Mouse (Mus musculus) ES-E14 (cell line): ENCODE measurements around the gene Gm29797. TPM values are rescaled to one million over a fixed set of nuclear protein-coding genes. Genes with fewer than 3 reads are reported as not detected.
A peak's percentile ranks its signal among the peaks of the same experiment; 100 is the strongest.

Experiments
- DNase-seq: peaks from one replicate; pipeline ENCODE4 v3.0.0-alpha.2; 2013; ENCODE audit warnings: low read depth, low spot score
- H3K27ac ChIP-seq: 2 replicates; pipeline ENCODE4 v1.5.1; 2012; ENCODE audit warnings: low read depth, mild to moderate bottlenecking, low read length, moderate library complexity, mixed read lengths; ENCODE audit not compliant: poor library complexity, insufficient read depth, severe bottlenecking
- H3K36me3 ChIP-seq: 2 replicates; pipeline ENCODE4 v1.6.1; 2012; ENCODE audit warnings: mild to moderate bottlenecking, low read length, moderate library complexity, mixed read lengths; ENCODE audit not compliant: control insufficient read depth, poor library complexity, insufficient read depth, severe bottlenecking
- H3K4me1 ChIP-seq, 2 experiments: fragments of 150-350 bp in 1 of 2; sonication (generic) in 1 of 2; 2 replicates each; pipeline ENCODE4 v1.6.1; 2012; ENCODE audit warnings: low read length in 2 of 2, mild to moderate bottlenecking in 1 of 2, mixed read lengths in 1 of 2; ENCODE audit not compliant: control insufficient read depth in 2 of 2, insufficient read depth in 2 of 2, poor library complexity in 1 of 2
- H3K4me3 ChIP-seq, 2 experiments: fragments of 150-350 bp in 1 of 2; sonication (generic) in 1 of 2; 2 replicates each; pipeline ENCODE4 v1.5.1; 2012; ENCODE audit warnings: low read length in 2 of 2, low read depth in 1 of 2, mild to moderate bottlenecking in 1 of 2, mixed read lengths in 1 of 2; ENCODE audit not compliant: insufficient read depth in 1 of 2, poor library complexity in 1 of 2, severe bottlenecking in 1 of 2
- H3K9ac ChIP-seq: 2 replicates; pipeline ENCODE4 v1.6.1; 2012; ENCODE audit warnings: low read depth, mild to moderate bottlenecking, low read length, mixed read lengths; ENCODE audit not compliant: poor library complexity, insufficient read depth, severe bottlenecking
- H3K9me3 ChIP-seq: fragments of 150-350 bp; sonication (generic); 2 replicates; pipeline ENCODE4 v1.6.1; 2012; ENCODE audit warnings: low read depth, mild to moderate bottlenecking, low read length; ENCODE audit not compliant: control insufficient read depth, insufficient read depth
- CHD2 ChIP-seq: IDR thresholded peaks from 2 replicates; pipeline ENCODE4 v1.6.1; 2014; ENCODE audit warnings: mild to moderate bottlenecking, low read depth, low read length, inconsistent platforms
- HCFC1 ChIP-seq: IDR thresholded peaks from 2 replicates; pipeline ENCODE4 v1.6.1; 2012; ENCODE audit warnings: low read length, inconsistent platforms, borderline replicate concordance; ENCODE audit not compliant: insufficient read depth
- MAFK ChIP-seq: IDR thresholded peaks from 2 replicates; pipeline ENCODE4 v1.6.1; 2014; ENCODE audit warnings: mild to moderate bottlenecking, low read depth, low read length, inconsistent platforms; ENCODE audit not compliant: insufficient read depth
- ZC3H11A ChIP-seq: IDR thresholded peaks from 2 replicates; pipeline ENCODE4 v1.6.1; 2012; ENCODE audit warnings: low read depth, mild to moderate bottlenecking, inconsistent platforms, low read length, borderline replicate concordance
- ZNF384 ChIP-seq: IDR thresholded peaks from 2 replicates; pipeline ENCODE4 v1.6.1; 2012; ENCODE audit warnings: low read depth, low read length, inconsistent platforms
- in situ Hi-C, 2 experiments: fragments of 600-800 bp; cut with MboI; formaldehyde crosslinking; loops; one replicate each; pipeline ENCODE4 v1.15.1; 2025; ENCODE audit warnings: low sequenced_read_pairs in 2 of 2, inconsistent platforms in 1 of 2; ENCODE audit not compliant: unreplicated experiment in 2 of 2
- total RNA-seq: library from RNA; depleted of rRNA; stranded (reverse); fragments of 300-350 nt; gene quantifications from 2 replicates; pipeline ENCODE4 v1.2.3, GENCODE M21; 2012

The Gm29797 gene
- total RNA-seq, 1 experiment: 1.8 TPM

GRCm38 (mm10) chr2:181635865-181636264 lies 21.0 kb upstream of the Gm29797 start:
- Histone ChIP-seq H3K36me3 (peaks cover 32% of the 10 kb centered on the region), H3K4me3 (no peak overlapping the region), H3K4me1 (no peaks in the 10 kb centered on the region), H3K27ac (no peak overlapping the region), H3K9ac (no peak overlapping the region), H3K9me3 (no peaks in the 10 kb centered on the region)
- TF ChIP-seq HCFC1 (no peak), ZNF384 (no peak), CHD2 (no peak), MAFK (no peak)
- in situ Hi-C loops: no loop called here
- DNase-seq: no peak

GRCm38 (mm10) chr2:181644361-181644760 lies 12.5 kb upstream of the Gm29797 start:
- Histone ChIP-seq H3K27ac (no peak overlapping the region), H3K9me3 (no peaks in the 10 kb centered on the region), H3K9ac (no peak overlapping the region), H3K36me3 (peaks cover 28% of the 10 kb centered on the region), H3K4me3 (no peak overlapping the region), H3K4me1 (no peaks in the 10 kb centered on the region)
- in situ Hi-C loops: no loop called here
- no peak for DNase-seq
- TF ChIP-seq MAFK (no peak), ZC3H11A (peak; percentile 29; the same call in 1 of the 2 replicates)

GRCm38 (mm10) chr2:181645666-181646065 lies 11.2 kb upstream of the Gm29797 start:
- in situ Hi-C loops: no loop called here
- Histone ChIP-seq H3K9ac (no peak overlapping the region), H3K9me3 (no peaks in the 10 kb centered on the region), H3K4me3 (no peak overlapping the region), H3K4me1 (no peaks in the 10 kb centered on the region), H3K36me3 (peaks cover 35% of the 10 kb centered on the region), H3K27ac (no peak overlapping the region)
- no peak for DNase-seq
- TF ChIP-seq HCFC1 (no peak), CHD2 (no peak), MAFK (no peak), ZNF384 (no peak)

GRCm38 (mm10) chr2:181646626-181647472 lies 10.0 kb upstream of the Gm29797 start:
- no peak for TF ChIP-seq CHD2
- no peak for TF ChIP-seq HCFC1
- no peak for TF ChIP-seq ZNF384
- TF ChIP-seq ZC3H11A: no peak
- TF ChIP-seq MAFK: no peak
- Histone ChIP-seq H3K4me3 (no peak overlapping the region), H3K9ac (no peak overlapping the region), H3K4me1 (no peaks in the 10 kb centered on the region), H3K27ac (no peak overlapping the region), H3K36me3 (peaks cover 33% of the 10 kb centered on the region), H3K9me3 (no peaks in the 10 kb centered on the region)
- in situ Hi-C loops: no loop called here
- DNase-seq: no peak

DNA sequence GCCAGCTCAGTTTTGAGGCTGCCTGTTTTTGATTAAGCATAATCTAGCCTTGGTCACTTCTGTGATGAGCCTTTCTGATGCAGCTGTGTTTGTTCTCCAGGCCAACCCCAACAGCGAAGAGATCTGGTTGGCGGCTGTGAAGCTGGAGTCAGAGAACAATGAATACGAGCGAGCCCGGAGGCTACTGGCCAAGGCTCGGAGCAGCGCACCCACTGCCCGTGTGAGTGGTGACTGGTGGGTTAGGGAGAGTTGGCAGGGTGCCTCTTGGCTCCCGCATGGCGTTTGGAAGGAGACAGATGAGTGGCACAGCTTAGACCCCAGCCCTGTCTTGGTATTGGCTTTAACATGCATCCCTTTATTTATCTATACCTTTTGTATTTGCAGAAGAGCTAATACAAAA lies 7.9 kb upstream of the Gm29797 start:
- Histone ChIP-seq H3K9me3 (no peaks in the 10 kb centered on the region), H3K4me3 (no peak overlapping the region), H3K9ac (no peak overlapping the region), H3K4me1 (no peaks in the 10 kb centered on the region), H3K36me3 (peaks cover 42% of the 10 kb centered on the region), H3K27ac (no peak overlapping the region)
- no peak for DNase-seq
- no peak for TF ChIP-seq ZNF384
- no peak for TF ChIP-seq MAFK
- no peak for TF ChIP-seq ZC3H11A
- TF ChIP-seq HCFC1: no peak
- TF ChIP-seq CHD2: no peak
- in situ Hi-C loops: no loop called here
